Mouse (Mus musculus) kidney, adult 2 months (tissue): ENCODE measurements at regions not wholly inside any gene's neighbourhood (a gene's known extent, or its start where the extent isn't known, plus 50 kb on each side); places are given as distances from the start of the nearest gene placed in this dataset.

Experiments used
- DNase-seq: peaks from one replicate; pipeline ENCODE4 v3.0.0; 2021
- H3K27ac ChIP-seq: fragments of 200-500 bp; 2 replicates; pipeline ENCODE4 v1.5.1; 2012; ENCODE audit warnings: low read depth, low read length, control low read depth, inconsistent platforms; ENCODE audit not compliant: insufficient read depth
- H3K27me3 ChIP-seq: fragments of 200-500 bp; replicated peaks from 2 replicates; pipeline ENCODE4 v1.6.1; 2012; ENCODE audit warnings: mild to moderate bottlenecking, moderate library complexity, low read length, inconsistent platforms; ENCODE audit not compliant: control insufficient read depth, insufficient read depth
- H3K36me3 ChIP-seq: fragments of 200-500 bp; 2 replicates; pipeline ENCODE4 v1.6.1; 2012; ENCODE audit warnings: mild to moderate bottlenecking, moderate library complexity, low read length, inconsistent platforms; ENCODE audit not compliant: control insufficient read depth, insufficient read depth
- H3K4me1 ChIP-seq: fragments of 200-500 bp; 2 replicates; pipeline ENCODE4 v1.6.1; 2011; ENCODE audit warnings: low read length; ENCODE audit not compliant: control insufficient read depth, insufficient read depth
- H3K4me3 ChIP-seq: fragments of 200-500 bp; 2 replicates; pipeline ENCODE4 v1.5.1; 2011; ENCODE audit warnings: mild to moderate bottlenecking, low read depth, low read length, control low read depth; ENCODE audit not compliant: insufficient read depth
- CTCF ChIP-seq: fragments of 200-500 bp; conservative IDR thresholded peaks from 2 replicates; pipeline ENCODE4 v1.5.1; 2011; ENCODE audit warnings: low read depth, mild to moderate bottlenecking, control low read depth, low read length, moderate library complexity, mixed read lengths; ENCODE audit not compliant: insufficient read depth, insufficient read length
- POLR2A ChIP-seq: fragments of 200-500 bp; IDR thresholded peaks from one replicate; pipeline ENCODE4 v1.6.1; 2011; ENCODE audit warnings: low read depth, low read length, control low read depth
- WGBS: fragments of 180-500 bp; shearing (Covaris S2); methylation state at CpG from one replicate; pipeline ENCODE4 v1.1.7; 2018; 5-methylcytosine and 5-hydroxymethylcytosine counted together

DNA sequence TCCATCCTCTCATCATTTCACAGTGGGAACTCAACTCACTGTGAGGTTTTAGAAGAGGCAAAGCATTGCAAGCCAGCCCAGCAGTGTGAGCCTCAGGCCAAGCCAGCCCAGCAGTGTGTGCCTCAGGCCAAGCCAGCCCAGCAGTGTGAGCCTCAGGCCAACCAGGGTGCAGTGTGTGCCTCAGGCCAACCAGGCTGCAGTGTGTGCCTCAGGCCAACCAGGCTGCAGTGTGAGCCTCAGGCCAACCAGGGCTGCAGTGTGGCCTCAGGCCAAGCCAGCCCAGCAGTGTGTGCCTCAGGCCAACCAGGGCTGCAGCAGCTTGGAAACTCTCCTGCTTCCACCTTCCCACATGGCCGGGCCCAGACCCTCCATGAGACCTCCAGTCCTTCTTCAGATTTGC, 227.1 kb upstream of the Zmiz1 start:
- TF ChIP-seq POLR2A: no peak
- no peak for TF ChIP-seq CTCF
- Histone ChIP-seq H3K27ac (no peak overlapping the region), H3K36me3 (no peaks in the 10 kb centered on the region)

DNA sequence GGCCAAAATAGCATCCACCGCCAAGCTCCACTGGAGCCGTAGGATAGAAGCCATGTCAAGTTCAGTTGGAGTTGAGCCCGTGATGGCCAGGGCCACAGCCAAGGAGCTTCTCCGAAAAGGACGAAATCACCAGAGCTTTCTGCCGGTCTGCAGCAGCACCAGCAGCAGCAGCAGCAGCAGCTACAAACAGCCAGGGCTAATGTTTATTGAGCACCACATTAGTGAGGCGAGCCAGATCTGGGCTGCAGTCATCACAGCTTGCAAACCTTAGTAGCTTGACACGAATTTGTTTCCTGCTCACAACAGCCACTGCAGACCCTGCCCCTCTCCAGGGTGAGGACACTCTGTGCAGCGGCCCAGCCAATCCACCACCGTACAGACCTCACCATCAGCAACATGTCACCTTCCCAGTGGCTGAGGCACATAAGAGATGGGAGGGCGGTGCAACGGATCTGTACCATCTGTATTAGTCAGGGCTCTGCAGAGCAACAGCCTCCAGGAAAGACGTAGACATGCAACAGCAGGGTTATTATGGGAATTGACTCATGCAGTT, 222.5 kb upstream of the Zmiz1 start:
- 79% methylated on average over 13 of the region's 13 CpGs for WGBS
- no peaks in the 10 kb centered on the region for H3K27me3 ChIP-seq
- no peak for DNase-seq
- H3K27ac ChIP-seq: no peak overlapping the region
- no peak overlapping the region for H3K4me3 ChIP-seq
- H3K36me3 ChIP-seq: no peaks in the 10 kb centered on the region
- TF ChIP-seq CTCF (no peak), POLR2A (no peak)
- H3K4me1 ChIP-seq: no peaks in the 10 kb centered on the region; the same call in 1 of the 2 replicates

More for the DNA sequence above, 227.1 kb upstream of the Zmiz1 start:
- Histone ChIP-seq H3K4me1 (peaks cover 5% of the 10 kb centered on the region), H3K4me3 (no peak overlapping the region), H3K27me3 (no peaks in the 10 kb centered on the region)
- no peak for DNase-seq
- WGBS: 92% methylated on average over 1 of the region's 1 CpGs

DNA sequence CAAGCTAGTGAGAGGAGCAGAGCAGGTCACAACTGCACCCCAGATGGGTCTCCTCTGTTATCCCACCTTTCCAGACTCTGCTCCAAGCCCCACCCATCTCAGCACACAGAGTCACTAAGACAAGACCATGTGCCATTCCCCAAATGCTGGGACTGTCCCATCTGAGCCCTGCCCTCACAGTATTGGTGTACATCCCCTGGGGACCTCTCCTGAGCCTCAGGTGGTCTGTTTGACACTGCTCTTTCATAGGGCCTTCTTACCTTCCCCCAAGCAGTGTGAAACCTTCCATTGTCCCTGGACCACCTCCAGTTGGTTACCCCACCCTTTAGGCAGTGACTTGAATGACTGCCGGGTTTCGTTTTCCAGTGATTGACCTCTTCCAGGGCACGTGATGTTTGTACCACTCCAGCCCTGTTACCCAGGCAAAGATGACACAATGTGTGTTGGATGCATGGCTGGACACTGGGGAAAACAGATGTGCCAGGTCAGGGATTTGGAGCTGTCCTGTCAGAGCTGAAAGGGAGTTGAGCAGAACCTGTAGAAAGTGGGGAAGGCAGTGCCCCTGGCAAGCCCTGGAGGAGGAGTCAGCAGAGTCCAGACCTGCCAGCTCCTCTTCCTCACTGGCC, 219.5 kb upstream of the Zmiz1 start:
- Histone ChIP-seq H3K27ac (no peak overlapping the region), H3K4me1 (no peaks in the 10 kb centered on the region; the same call in 1 of the 2 replicates), H3K4me3 (no peak overlapping the region), H3K36me3 (no peaks in the 10 kb centered on the region), H3K27me3 (no peaks in the 10 kb centered on the region)
- WGBS: 62% methylated on average over 3 of the region's 3 CpGs
- DNase-seq: no peak
- TF ChIP-seq POLR2A: no peak

DNA sequence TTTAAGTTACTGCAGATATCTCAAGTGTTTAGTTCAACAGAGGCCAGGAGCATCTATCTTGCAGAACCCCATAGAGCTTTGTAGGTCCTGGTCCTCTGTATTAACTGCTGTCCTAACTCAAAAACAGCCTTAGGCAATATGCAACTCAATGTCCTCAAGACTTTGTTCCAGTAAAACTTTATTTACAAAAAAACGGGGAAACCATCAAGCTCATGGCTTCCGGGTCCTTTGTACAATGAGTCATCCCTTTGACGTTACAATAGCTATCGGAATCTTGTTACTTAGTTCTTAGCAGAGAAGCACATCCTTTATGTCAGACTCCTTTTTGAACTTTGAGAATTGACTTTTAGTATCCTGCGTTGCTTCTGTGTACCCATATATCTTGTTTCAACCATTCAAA, 216.2 kb upstream of the Zmiz1 start:
- Histone ChIP-seq H3K27ac (no peak overlapping the region), H3K4me1 (no peaks in the 10 kb centered on the region), H3K4me3 (no peak overlapping the region), H3K27me3 (no peaks in the 10 kb centered on the region), H3K36me3 (no peaks in the 10 kb centered on the region)
- TF ChIP-seq POLR2A (no peak), CTCF (no peak)
- no peak for DNase-seq
- 65% methylated on average over 5 of the region's 5 CpGs for WGBS

DNA sequence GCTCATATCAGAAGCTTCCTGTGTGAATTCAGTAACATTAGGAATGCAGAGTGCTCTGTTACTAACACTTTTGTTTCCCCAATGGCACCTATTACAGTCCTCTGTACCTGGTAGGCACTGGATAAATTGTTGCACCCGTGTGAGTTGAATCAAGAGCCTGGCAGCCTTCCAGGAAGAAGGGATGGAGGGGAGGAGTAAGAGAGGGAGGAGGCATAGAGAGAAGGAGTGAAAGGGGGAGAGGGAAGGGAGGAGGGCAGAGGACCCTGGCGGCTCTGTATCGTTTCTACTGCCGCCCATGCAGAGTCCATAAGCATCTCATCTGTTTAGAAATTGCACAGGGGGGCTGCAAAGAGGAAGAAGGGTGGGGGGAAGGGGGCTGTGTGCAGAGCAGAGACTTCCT, 215.7 kb upstream of the Zmiz1 start:
- no peak overlapping the region for H3K27ac ChIP-seq
- WGBS: 24% methylated on average over 4 of the region's 4 CpGs

DNA sequence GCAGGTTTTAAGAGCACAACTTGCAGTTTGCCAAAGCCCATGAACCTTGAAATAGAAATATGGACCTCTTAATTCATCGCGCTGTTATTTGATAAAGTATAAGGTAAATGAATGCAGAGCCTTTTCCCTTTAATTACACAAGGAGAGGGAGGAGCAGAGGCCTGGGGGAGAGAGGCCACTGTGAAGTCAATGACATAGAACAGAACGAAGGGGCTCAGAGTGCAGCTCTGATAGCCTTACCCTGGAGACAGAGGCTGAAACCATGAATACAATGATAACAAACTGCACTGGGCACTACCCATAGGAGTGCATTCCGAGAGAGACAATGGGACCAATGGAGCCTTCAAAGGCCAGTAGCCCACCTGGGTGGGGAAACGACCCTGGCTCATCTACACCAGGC, 215.3 kb upstream of the Zmiz1 start:
- DNase-seq: no peak
- Histone ChIP-seq H3K27me3 (no peaks in the 10 kb centered on the region), H3K36me3 (no peaks in the 10 kb centered on the region), H3K4me3 (no peak overlapping the region), H3K4me1 (no peaks in the 10 kb centered on the region), H3K27ac (no peak overlapping the region)
- 49% methylated on average over 5 of the region's 5 CpGs for WGBS
- TF ChIP-seq POLR2A (no peak), CTCF (no peak)

More for the DNA sequence above, 215.7 kb upstream of the Zmiz1 start:
- peak; percentile 17 for DNase-seq
- H3K27me3 ChIP-seq: no peaks in the 10 kb centered on the region
- TF ChIP-seq CTCF (no peak), POLR2A (no peak)
- no peak overlapping the region for H3K4me3 ChIP-seq
- no peaks in the 10 kb centered on the region for H3K36me3 ChIP-seq
- no peaks in the 10 kb centered on the region for H3K4me1 ChIP-seq

DNA sequence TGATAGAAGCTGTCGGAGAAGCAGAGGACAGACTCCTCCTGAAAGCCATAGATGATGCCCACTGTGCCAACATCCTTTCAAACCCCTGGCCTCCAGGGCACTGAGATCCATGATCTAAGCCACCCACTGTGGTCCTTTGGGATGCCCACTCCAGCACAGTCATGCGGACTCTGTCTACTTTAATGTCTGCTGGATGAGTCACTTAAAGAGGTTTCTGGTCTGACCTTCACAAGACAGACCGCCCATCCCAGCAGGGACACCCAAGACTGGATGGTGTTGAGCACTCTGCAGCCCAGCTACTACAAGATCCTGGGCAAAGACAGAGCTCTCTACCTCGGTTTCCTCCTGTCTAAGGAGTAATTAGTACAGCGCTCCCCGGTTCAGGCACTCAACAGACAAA, 214.1 kb upstream of the Zmiz1 start:
- Histone ChIP-seq H3K36me3 (no peaks in the 10 kb centered on the region), H3K27me3 (no peaks in the 10 kb centered on the region), H3K4me3 (no peak overlapping the region), H3K4me1 (no peaks in the 10 kb centered on the region), H3K27ac (no peak overlapping the region)
- no peak for DNase-seq
- TF ChIP-seq POLR2A (no peak), CTCF (no peak)
- WGBS: 96% methylated on average over 6 of the region's 6 CpGs
